Mouse (Mus musculus) CH12.LX (cell line): ENCODE results near the gene Elavl3. TPM values are rescaled to one million over a fixed set of nuclear protein-coding genes. Genes with fewer than 3 reads are reported as not detected.

Experiments
- DNase-seq: peaks from one replicate; pipeline ENCODE4 v3.0.0-alpha.2; 2013; ENCODE audit errors: extremely low read depth
- H3K27ac ChIP-seq: 2 replicates; pipeline ENCODE4 v1.5.1; 2012; ENCODE audit warnings: low read depth, mild to moderate bottlenecking, control low read depth, moderate library complexity; ENCODE audit not compliant: insufficient read depth
- H3K27me3 ChIP-seq: replicated peaks from 2 replicates; pipeline ENCODE3; 2012; ENCODE audit warnings: inconsistent platforms
- H3K36me3 ChIP-seq, 2 experiments: replicated peaks in 1 of 2; 2 replicates each; pipeline versions ENCODE3 to v1.6.1; 2012; ENCODE audit warnings: inconsistent platforms in 1 of 2, low read length in 1 of 2, mild to moderate bottlenecking in 1 of 2, mixed read lengths in 1 of 2, moderate library complexity in 1 of 2; ENCODE audit not compliant: control insufficient read depth in 1 of 2, insufficient read depth in 1 of 2
- H3K4me1 ChIP-seq, 2 experiments: 2 replicates each; pipeline ENCODE4 v1.6.1; 2012; ENCODE audit warnings: inconsistent platforms in 1 of 2, moderate library complexity in 1 of 2; ENCODE audit not compliant: insufficient read depth in 2 of 2, control insufficient read depth in 1 of 2
- H3K4me2 ChIP-seq: 2 replicates; pipeline ENCODE4 v1.6.1; 2012; ENCODE audit warnings: low read depth, mild to moderate bottlenecking, control low read depth; ENCODE audit not compliant: poor library complexity, insufficient read depth, severe bottlenecking
- H3K4me3 ChIP-seq, 3 experiments: fragments of 150-350 bp in 1 of 3; sonication (generic) in 1 of 3; replicated peaks in 1 of 3; 2 replicates each; pipeline versions ENCODE3 to v1.5.1; 2011 to 2012; ENCODE audit warnings: low read depth in 2 of 3, low read length in 2 of 3, mild to moderate bottlenecking in 2 of 3, moderate library complexity in 2 of 3, control low read depth in 1 of 3, improper control_type of control experiment in 1 of 3, inconsistent platforms in 1 of 3, mixed read lengths in 1 of 3; ENCODE audit not compliant: poor library complexity in 1 of 3
- H3K79me2 ChIP-seq: replicated peaks from 2 replicates; pipeline ENCODE4 v1.6.1; 2012; ENCODE audit warnings: mild to moderate bottlenecking, moderate library complexity; ENCODE audit not compliant: control insufficient read depth, poor library complexity, insufficient read depth, severe bottlenecking; ENCODE audit errors: extremely low read depth
- H3K9ac ChIP-seq: 2 replicates; pipeline ENCODE4 v1.6.1; 2012; ENCODE audit warnings: low read depth, mild to moderate bottlenecking, control low read depth, moderate library complexity; ENCODE audit not compliant: insufficient read depth
- H3K9me3 ChIP-seq: replicated peaks from 2 replicates; pipeline ENCODE3; 2012; ENCODE audit warnings: low read length, inconsistent platforms, mixed read lengths
- BHLHE40 ChIP-seq: IDR thresholded peaks from 2 replicates; pipeline ENCODE4 v1.6.1; 2011; ENCODE audit warnings: mild to moderate bottlenecking, low read depth, low read length, improper control_type of control experiment
- CHD1 ChIP-seq: IDR thresholded peaks from 2 replicates; pipeline ENCODE4 v1.6.1; 2012; ENCODE audit warnings: low read depth, low read length, improper control_type of control experiment, inconsistent platforms
- E2F4 ChIP-seq: IDR thresholded peaks from 2 replicates; pipeline ENCODE4 v1.6.1; 2011; ENCODE audit warnings: low read depth, low read length, improper control_type of control experiment; ENCODE audit not compliant: insufficient replicate concordance
- EP300 ChIP-seq: IDR thresholded peaks from 2 replicates; pipeline ENCODE4 v1.6.1; 2011; ENCODE audit warnings: low read length, improper control_type of control experiment
- ETS1 ChIP-seq: conservative IDR thresholded peaks from 2 replicates; pipeline ENCODE4 v1.6.1; 2012; ENCODE audit warnings: low read depth, mild to moderate bottlenecking, inconsistent platforms, low read length, improper control_type of control experiment, moderate library complexity
- GABPA ChIP-seq: IDR thresholded peaks from 2 replicates; pipeline ENCODE4 v1.6.1; 2012; ENCODE audit warnings: low read depth, low read length, improper control_type of control experiment, inconsistent platforms; ENCODE audit not compliant: insufficient replicate concordance
- HCFC1 ChIP-seq: IDR thresholded peaks from 2 replicates; pipeline ENCODE4 v1.6.1; 2012; ENCODE audit warnings: low read depth, mild to moderate bottlenecking, inconsistent platforms, low read length, improper control_type of control experiment
- IRF4 ChIP-seq: IDR thresholded peaks from 2 replicates; pipeline ENCODE4 v1.6.1; 2014; ENCODE audit warnings: low read depth, mild to moderate bottlenecking, inconsistent platforms, low read length, improper control_type of control experiment
- JUN ChIP-seq: IDR thresholded peaks from 2 replicates; pipeline ENCODE4 v1.6.1; 2011; ENCODE audit warnings: low read depth, mild to moderate bottlenecking, low read length, improper control_type of control experiment, moderate library complexity; ENCODE audit not compliant: insufficient read depth
- JUND ChIP-seq: conservative IDR thresholded peaks from 2 replicates; pipeline ENCODE4 v1.6.1; 2011; ENCODE audit warnings: low read depth, low read length, improper control_type of control experiment
- KAT2A ChIP-seq: IDR thresholded peaks from 2 replicates; pipeline ENCODE4 v1.6.1; 2012; ENCODE audit warnings: low read length, improper control_type of control experiment, inconsistent platforms; ENCODE audit not compliant: insufficient replicate concordance
- MAFK ChIP-seq: IDR thresholded peaks from 2 replicates; pipeline ENCODE4 v1.6.1; 2011; ENCODE audit warnings: low read length, improper control_type of control experiment; ENCODE audit not compliant: insufficient replicate concordance
- MAX ChIP-seq: IDR thresholded peaks from 2 replicates; pipeline ENCODE4 v1.6.1; 2011; ENCODE audit warnings: low read length, improper control_type of control experiment
- MEF2A ChIP-seq: IDR thresholded peaks from 2 replicates; pipeline ENCODE4 v1.6.1; 2014; ENCODE audit warnings: low read depth, mild to moderate bottlenecking, inconsistent platforms, low read length, improper control_type of control experiment, borderline replicate concordance
- MXI1 ChIP-seq: IDR thresholded peaks from 2 replicates; pipeline ENCODE4 v1.6.1; 2011; ENCODE audit warnings: mild to moderate bottlenecking, low read depth, low read length, improper control_type of control experiment
- MYC ChIP-seq: IDR thresholded peaks from 2 replicates; pipeline ENCODE4 v1.6.1; 2011; ENCODE audit warnings: low read depth, mild to moderate bottlenecking, improper control_type of control experiment, low read length
- NELFE ChIP-seq: IDR thresholded peaks from 2 replicates; pipeline ENCODE4 v1.6.1; 2011; ENCODE audit warnings: low read depth, low read length, improper control_type of control experiment
- PAX5 ChIP-seq: IDR thresholded peaks from 2 replicates; pipeline ENCODE4 v1.6.1; 2012; ENCODE audit warnings: low read length, inconsistent platforms, mixed read lengths
- POLR2A ChIP-seq: IDR thresholded peaks from 2 replicates; pipeline ENCODE4 v1.6.1; 2011; ENCODE audit warnings: low read depth, mild to moderate bottlenecking, improper control_type of control experiment, low read length
- POLR2AphosphoS2 ChIP-seq: IDR thresholded peaks from 2 replicates; pipeline ENCODE4 v1.6.1; 2011; ENCODE audit warnings: low read depth, low read length, improper control_type of control experiment
- RAD21 ChIP-seq: IDR thresholded peaks from 2 replicates; pipeline ENCODE4 v1.6.1; 2011; ENCODE audit warnings: low read depth, mild to moderate bottlenecking, low read length, improper control_type of control experiment, moderate library complexity
- RCOR1 ChIP-seq: conservative IDR thresholded peaks from 2 replicates; pipeline ENCODE4 v1.6.1; 2012; ENCODE audit warnings: low read depth, mild to moderate bottlenecking, inconsistent platforms, low read length, improper control_type of control experiment
- SIN3A ChIP-seq: IDR thresholded peaks from 2 replicates; pipeline ENCODE4 v1.6.1; 2012; ENCODE audit warnings: low read length, improper control_type of control experiment, inconsistent platforms
- SMC3 ChIP-seq: IDR thresholded peaks from 2 replicates; pipeline ENCODE4 v1.6.1; 2011; ENCODE audit warnings: low read depth, low read length, improper control_type of control experiment
- TBP ChIP-seq: conservative IDR thresholded peaks from 2 replicates; pipeline ENCODE4 v1.6.1; 2011; ENCODE audit warnings: low read depth, low read length, improper control_type of control experiment
- TCF12 ChIP-seq: IDR thresholded peaks from 2 replicates; pipeline ENCODE4 v1.6.1; 2014; ENCODE audit warnings: low read depth, mild to moderate bottlenecking, inconsistent platforms, low read length, improper control_type of control experiment
- UBTF ChIP-seq: IDR thresholded peaks from 2 replicates; pipeline ENCODE4 v1.6.1; 2012; ENCODE audit warnings: low read depth, mild to moderate bottlenecking, inconsistent platforms, low read length, improper control_type of control experiment, moderate library complexity
- USF1 ChIP-seq: IDR thresholded peaks from 2 replicates; pipeline ENCODE4 v1.6.1; 2014; ENCODE audit warnings: low read depth, mild to moderate bottlenecking, inconsistent platforms, low read length, improper control_type of control experiment
- ZC3H11A ChIP-seq: IDR thresholded peaks from 2 replicates; pipeline ENCODE4 v1.6.1; 2012; ENCODE audit warnings: low read depth, mild to moderate bottlenecking, inconsistent platforms, low read length, improper control_type of control experiment
- ZKSCAN1 ChIP-seq: IDR thresholded peaks from 2 replicates; pipeline ENCODE4 v1.6.1; 2012; ENCODE audit warnings: low read depth, inconsistent platforms, low read length, improper control_type of control experiment, borderline replicate concordance
- ZMIZ1 ChIP-seq: IDR thresholded peaks from 2 replicates; pipeline ENCODE4 v1.6.1; 2012; ENCODE audit warnings: low read depth, mild to moderate bottlenecking, inconsistent platforms, low read length, improper control_type of control experiment
- ZNF384 ChIP-seq: IDR thresholded peaks from 2 replicates; pipeline ENCODE4 v1.6.1; 2012; ENCODE audit warnings: low read depth, low read length, improper control_type of control experiment, inconsistent platforms
- dilution Hi-C: fragments of 300-500 bp; cut with MboI; formaldehyde crosslinking; loops from 2 replicates; pipeline ENCODE4 v1.14.3; 2020; ENCODE audit warnings: low sequenced_read_pairs; ENCODE audit not compliant: extremely low pct_unique_long_range_greater_than_20kb, extremely low pct_ligation_motif_present
- in situ Hi-C: fragments of 300-500 bp; cut with MboI; formaldehyde crosslinking; loops from 3 replicates; pipeline ENCODE4 v1.14.3; 2019; ENCODE audit warnings: low sequenced_read_pairs, low pct_ligation_motif_present, low pct_unique_long_range_greater_than_20kb, mixed read lengths
- polyA plus RNA-seq: library from polyadenylated mRNA; unstranded; fragments of >175 nt; gene quantifications from 2 replicates; pipeline ENCODE4 v1.2.1, GENCODE M21; 2012; ENCODE audit warnings: low read depth; ENCODE audit not compliant: insufficient read length
- total RNA-seq, 2 experiments: library from RNA; depleted of rRNA; stranded (reverse); fragments of 300-350 nt in 1 of 2; fragments of >200 nt in 1 of 2; gene quantifications; 2 replicates each; pipeline ENCODE4 v1.2.3; 2012 to 2014

The Elavl3 gene
- total and polyA plus RNA-seq, 3 experiments, result 0.04 to 0.06 TPM; not detected in 1

DNA sequence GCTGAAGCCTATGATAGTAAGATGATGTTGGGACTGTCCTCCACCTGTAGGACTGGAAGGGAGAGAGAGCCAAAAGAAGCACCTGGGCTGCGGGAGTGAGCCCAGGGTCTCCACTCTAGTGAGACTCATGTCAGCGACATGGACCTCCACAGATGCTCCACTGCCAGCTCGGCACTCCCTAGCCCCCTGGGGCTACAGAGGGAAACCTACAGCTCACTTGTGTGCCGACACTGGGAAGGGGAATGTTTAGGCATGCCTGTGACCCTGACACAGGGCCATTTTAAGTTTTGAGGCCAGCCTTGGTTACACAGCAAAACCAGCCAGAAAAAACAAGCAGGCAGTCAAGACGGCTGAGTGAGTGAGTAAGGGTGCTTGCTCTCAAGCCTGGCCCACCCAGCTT is 15.4 kb upstream of the Elavl3 start:
- in situ Hi-C loops, result no loop called here
- no peak overlapping the region for H3K27ac ChIP-seq
- H3K9ac ChIP-seq, result no peak overlapping the region
- no peak overlapping the region for H3K4me3 ChIP-seq
- no peak for DNase-seq
- dilution Hi-C loops, result no loop called here
- H3K36me3 ChIP-seq, result peaks cover 30 to 76% of the 10 kb centered on the region in 2 experiments
- no peaks in the 10 kb centered on the region for H3K79me2 ChIP-seq
- H3K4me1 ChIP-seq, result peaks cover under 1 to 12% of the 10 kb centered on the region in 2 experiments
- H3K9me3 ChIP-seq, result no peaks in the 10 kb centered on the region
- no peak for TF ChIP-seq RCOR1
- TF ChIP-seq JUND, result no peak
- no peak for TF ChIP-seq MYC
- no peak for TF ChIP-seq MAFK
- no peak for TF ChIP-seq MAX
- TF ChIP-seq E2F4, result no peak
- no peak for TF ChIP-seq ZNF384
- TF ChIP-seq CHD1, result no peak
- no peak for TF ChIP-seq RAD21
- TF ChIP-seq IRF4, result no peak
- TF ChIP-seq POLR2A, result no peak
- TF ChIP-seq ETS1, result no peak
- H3K27me3 ChIP-seq, result no peaks in the 10 kb centered on the region
- no peak overlapping the region for H3K4me2 ChIP-seq

DNA sequence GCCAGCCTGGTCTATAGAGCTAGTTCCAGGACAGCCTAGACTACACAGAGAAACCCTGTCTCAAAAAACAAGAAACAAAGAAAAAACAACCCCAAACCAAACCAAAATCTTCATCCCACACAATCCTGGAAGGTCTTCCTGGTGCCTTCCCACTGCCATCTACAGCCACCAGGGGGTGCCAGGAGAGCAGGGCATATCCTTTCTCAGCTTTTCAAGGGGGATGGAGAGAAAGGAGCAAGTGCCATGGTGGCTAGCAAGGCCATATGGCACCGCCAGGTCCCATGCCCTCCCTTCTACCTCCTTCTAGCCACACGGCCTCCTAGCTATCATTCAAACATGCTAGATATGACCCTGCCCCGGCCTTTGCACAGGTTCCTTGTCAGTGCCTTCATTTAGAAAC is 14.6 kb upstream of the Elavl3 start:
- DNase-seq, result peak; percentile 38
- H3K4me3 ChIP-seq, result no peak overlapping the region
- H3K4me1 ChIP-seq, result peaks cover 0 to 8% of the 10 kb centered on the region in 2 experiments; a peak in 3 of 4 replicates
- H3K4me2 ChIP-seq, result no peak overlapping the region
- no peaks in the 10 kb centered on the region for H3K9me3 ChIP-seq
- H3K79me2 ChIP-seq, result no peaks in the 10 kb centered on the region
- no peaks in the 10 kb centered on the region for H3K27me3 ChIP-seq
- H3K9ac ChIP-seq, result no peak overlapping the region
- no peak overlapping the region for H3K27ac ChIP-seq
- peaks cover 35 to 81% of the 10 kb centered on the region in 2 experiments for H3K36me3 ChIP-seq
- in situ Hi-C loops, result no loop called here
- dilution Hi-C loops, result no loop called here
- TF ChIP-seq RAD21, result peak; percentile 72
- no peak for TF ChIP-seq ZNF384
- no peak for TF ChIP-seq ZMIZ1
- no peak for TF ChIP-seq IRF4
- no peak for TF ChIP-seq MEF2A
- no peak for TF ChIP-seq USF1
- TF ChIP-seq CHD1, result no peak
- TF ChIP-seq MYC, result no peak
- no peak for TF ChIP-seq PAX5
- TF ChIP-seq RCOR1, result no peak
- TF ChIP-seq POLR2AphosphoS2, result no peak
- no peak for TF ChIP-seq JUN
- TF ChIP-seq GABPA, result no peak
- TF ChIP-seq POLR2A, result no peak
- TF ChIP-seq JUND, result no peak
- no peak for TF ChIP-seq ETS1
- no peak for TF ChIP-seq UBTF
- no peak for TF ChIP-seq SIN3A
- TF ChIP-seq ZKSCAN1, result no peak
- TF ChIP-seq KAT2A, result no peak
- TF ChIP-seq TBP, result no peak
- no peak for TF ChIP-seq HCFC1
- TF ChIP-seq SMC3, result peak; percentile 83
- no peak for TF ChIP-seq MAX
- TF ChIP-seq EP300, result no peak
- no peak for TF ChIP-seq MXI1
- no peak for TF ChIP-seq NELFE
- no peak for TF ChIP-seq TCF12
- TF ChIP-seq E2F4, result no peak
- peak; percentile 19; the same call in 1 of the 2 replicates for TF ChIP-seq ZC3H11A
- no peak for TF ChIP-seq BHLHE40
